Mouse (Mus musculus) frontal cortex, adult 2 months (tissue): ENCODE measurements at regions not wholly inside any gene's neighbourhood (a gene's known extent, or its start where the extent isn't known, plus 50 kb on each side); places are given as distances from the start of the nearest gene placed in this dataset.
A peak's percentile ranks its signal among the peaks of the same experiment; 100 is the strongest.

Experiments
- DNase-seq, 2 experiments: peaks; one replicate each; pipeline ENCODE4 v3.0.0; 2022; ENCODE audit warnings: low spot score in 1 of 2; ENCODE audit errors: extremely low spot score in 1 of 2

- no peak for DNase-seq
These were observed 1327.7 kb downstream of the Hace1 start for GRCm38 (mm10) chr10:46905337-46905736.

- DNase-seq, result no peak
These were observed 1345.0 kb downstream of the Hace1 start for GRCm38 (mm10) chr10:46922527-46923200.

GRCm38 (mm10) chr10:46934311-46934710, 1356.7 kb downstream of the Hace1 start:
- no peak for DNase-seq

GRCm38 (mm10) chr10:46936248-46936970, 1358.8 kb downstream of the Hace1 start:
- no peak for DNase-seq

GRCm38 (mm10) chr10:46939338-46939737, 1361.7 kb downstream of the Hace1 start:
- DNase-seq, result peak in 1 of 2 experiments; percentile 23

GRCm38 (mm10) chr10:46939819-46940218, 1362.2 kb downstream of the Hace1 start:
- no peak for DNase-seq

- DNase-seq, result no peak
These were observed 1375.3 kb downstream of the Hace1 start for GRCm38 (mm10) chr10:46952940-46953339.

- no peak for DNase-seq
These were observed 1377.1 kb downstream of the Hace1 start for GRCm38 (mm10) chr10:46954701-46955100.

- DNase-seq, result no peak
These were observed 1402.8 kb downstream of the Hace1 start for GRCm38 (mm10) chr10:46980410-46980809.

GRCm38 (mm10) chr10:46999701-47000100, 1422.1 kb downstream of the Hace1 start:
- no peak for DNase-seq

- DNase-seq, result peak in 1 of 2 experiments; percentile 38
These were observed 1451.1 kb downstream of the Hace1 start for GRCm38 (mm10) chr10:47028765-47029164.

GRCm38 (mm10) chr10:47054672-47055071, 1477.0 kb downstream of the Hace1 start:
- DNase-seq, result no peak

- DNase-seq, result peak; percentile 2 to 45
These were observed 1524.9 kb downstream of the Hace1 start for GRCm38 (mm10) chr10:47102551-47102950.
